Mouse (Mus musculus) right cerebral cortex, postnatal 4 days (tissue): ENCODE results near the gene Afm.

ENCODE experiments used
- DNase-seq: peaks from one replicate; pipeline ENCODE4 v3.0.0-alpha.2; 2022

Gene Afm

GRCm38 (mm10) chr5:90560743-90561142 is 42.0 kb downstream of the Afm start, which contains the start of gene 5830473C10Rik:
Gene 5830473C10Rik, plus strand, starts transcription at chr5:90561107.
- no peak for DNase-seq

DNA sequence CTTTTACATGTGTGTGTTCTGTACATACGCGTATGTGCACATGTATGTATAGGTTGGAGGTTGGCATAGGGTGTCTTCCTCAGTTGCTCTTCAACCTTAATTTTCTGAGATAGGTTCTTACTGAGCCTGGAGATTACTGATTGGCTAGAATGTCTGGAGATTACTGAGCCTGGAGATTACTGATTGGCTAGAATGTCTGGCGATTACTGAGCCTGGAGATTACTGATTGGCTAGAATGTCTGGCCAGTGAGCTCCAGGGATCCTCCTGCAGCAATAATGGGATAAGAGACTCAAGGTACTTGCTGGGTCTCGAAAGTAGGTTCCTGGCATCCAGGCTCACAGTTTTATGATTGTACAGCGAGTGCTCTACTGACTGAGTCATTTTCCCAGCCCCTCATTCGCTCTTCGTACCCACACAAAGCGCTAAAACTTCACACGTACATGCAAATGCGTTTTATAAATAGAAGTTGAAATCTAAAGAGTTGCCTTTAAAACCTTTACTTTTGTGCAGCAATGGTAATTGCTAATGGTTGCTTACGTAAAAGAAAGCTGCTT is 43.1 kb downstream of the Afm start:
- DNase-seq = no peak

DNA sequence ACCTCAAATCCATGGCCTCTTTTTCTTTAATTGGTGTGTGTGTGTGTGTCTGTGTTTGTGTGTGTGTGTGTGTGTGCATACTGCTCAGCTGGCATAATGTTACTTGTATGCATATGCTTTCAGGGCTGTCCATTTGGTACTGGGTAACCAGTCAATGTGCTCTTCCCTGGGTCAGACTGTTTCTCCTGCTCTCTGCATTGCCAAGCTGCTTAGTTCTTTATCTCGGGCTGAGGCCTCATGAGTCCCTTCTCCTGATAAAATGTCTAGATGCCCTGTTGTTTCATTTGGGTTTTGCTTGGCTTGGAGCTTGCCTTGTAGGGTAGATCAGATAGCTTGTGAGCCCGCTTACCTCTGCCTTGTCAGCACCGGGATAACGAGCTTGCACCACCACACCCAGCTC is 44.1 kb downstream of the Afm start:
- no peak for DNase-seq

- no peak for DNase-seq
These were observed 45.4 kb downstream of the Afm start for GRCm38 (mm10) chr5:90564161-90564560.

- DNase-seq = no peak
These were observed 46.5 kb downstream of the Afm start for GRCm38 (mm10) chr5:90565205-90565604.

DNA sequence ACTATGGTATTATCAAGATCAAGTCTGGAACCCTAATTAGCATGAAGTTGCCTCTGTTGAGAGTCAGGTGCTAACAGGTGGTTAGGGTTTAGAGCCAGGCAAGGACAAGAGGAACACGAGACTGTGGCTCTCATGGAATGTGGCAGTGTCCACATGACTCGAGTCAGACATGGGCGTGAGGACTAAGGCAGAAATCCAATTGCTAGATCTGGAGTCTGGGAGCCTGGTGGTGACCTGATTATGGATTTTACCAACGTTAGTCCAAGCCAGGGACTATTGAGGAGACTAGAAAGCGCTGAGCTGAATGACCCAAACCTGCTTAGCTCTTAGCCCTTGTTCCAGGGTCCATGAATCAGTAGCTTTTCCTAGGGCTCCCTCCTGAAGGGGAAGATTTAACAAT is 49.1 kb downstream of the Afm start:
- DNase-seq = no peak

DNA sequence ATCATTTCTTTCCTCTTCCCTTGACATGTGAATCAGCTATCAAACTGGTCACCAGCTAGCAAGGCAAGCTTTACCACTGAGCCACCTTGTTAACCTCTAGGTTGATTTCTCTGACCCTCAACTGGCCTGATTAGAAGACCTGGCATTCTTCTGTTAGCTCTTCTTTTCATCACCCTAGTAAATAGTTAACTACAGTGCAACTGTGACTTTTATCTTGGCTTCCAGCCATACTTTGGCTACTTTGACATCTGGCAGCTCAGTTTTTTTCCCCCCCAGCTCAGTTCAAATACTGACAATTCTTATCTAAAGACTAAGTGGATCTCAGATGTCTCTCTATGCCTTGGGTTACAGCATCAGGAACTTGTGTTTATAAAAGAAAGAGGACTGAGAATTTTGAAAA is 49.6 kb downstream of the Afm start:
- no peak for DNase-seq

DNA sequence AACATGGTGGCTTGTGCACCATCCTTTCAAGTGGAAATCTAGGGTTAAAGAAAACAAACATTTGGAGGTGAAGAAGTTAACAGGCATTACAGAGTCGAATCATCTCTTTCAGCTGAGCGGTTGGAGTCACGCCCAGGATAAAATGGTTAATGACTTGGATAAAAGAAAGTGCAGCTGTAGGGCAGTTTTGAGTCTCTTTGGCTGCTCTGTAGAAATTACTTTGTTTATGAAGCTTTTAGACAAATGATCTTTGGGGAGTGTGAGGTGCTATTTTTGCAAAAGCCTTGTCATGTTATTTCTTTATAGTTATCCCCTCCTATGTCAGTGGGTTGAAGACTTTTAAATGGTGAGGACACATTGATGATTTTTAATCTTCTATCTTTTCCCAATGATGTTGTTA is 52.5 kb downstream of the Afm start:
- no peak for DNase-seq

DNA sequence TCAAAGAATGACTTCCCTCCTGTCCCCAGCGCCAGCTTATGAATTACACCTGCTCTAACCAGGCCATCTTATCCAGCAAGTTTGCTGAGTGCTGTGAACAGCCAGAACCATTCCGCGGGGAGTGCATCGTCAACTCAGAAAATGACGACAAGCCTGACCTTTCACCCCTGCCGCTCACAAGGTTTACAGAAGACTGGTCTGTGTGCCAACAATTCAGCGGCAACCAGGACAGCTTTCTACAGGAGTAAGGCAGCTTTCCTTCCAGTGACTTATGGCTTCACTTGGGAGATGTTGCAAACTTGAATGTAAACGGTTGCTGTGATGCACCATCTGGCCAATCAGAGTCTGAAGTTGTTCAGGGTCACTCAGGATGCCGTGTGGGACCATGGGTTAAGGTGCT is 59.0 kb downstream of the Afm start:
- DNase-seq = no peak

DNA sequence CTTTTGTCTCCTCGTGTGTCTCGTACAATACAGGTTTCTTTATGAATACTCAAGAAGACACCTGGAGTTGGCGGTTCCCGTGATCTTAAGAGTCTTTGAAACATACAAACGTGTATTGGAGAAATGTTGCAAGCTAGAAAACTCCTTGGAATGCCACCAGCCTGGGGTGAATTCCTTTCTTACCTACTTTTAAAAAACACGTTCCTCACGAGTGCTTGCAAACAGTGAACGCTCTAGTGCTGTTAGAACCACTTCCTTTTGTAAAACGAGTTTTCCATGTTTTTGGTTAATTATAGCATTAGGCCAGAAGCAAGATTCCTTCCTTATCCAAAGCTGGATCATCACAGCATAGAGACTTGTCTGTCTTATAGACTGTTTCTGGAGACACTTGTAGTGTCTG is 60.8 kb downstream of the Afm start:
- DNase-seq = no peak

DNA sequence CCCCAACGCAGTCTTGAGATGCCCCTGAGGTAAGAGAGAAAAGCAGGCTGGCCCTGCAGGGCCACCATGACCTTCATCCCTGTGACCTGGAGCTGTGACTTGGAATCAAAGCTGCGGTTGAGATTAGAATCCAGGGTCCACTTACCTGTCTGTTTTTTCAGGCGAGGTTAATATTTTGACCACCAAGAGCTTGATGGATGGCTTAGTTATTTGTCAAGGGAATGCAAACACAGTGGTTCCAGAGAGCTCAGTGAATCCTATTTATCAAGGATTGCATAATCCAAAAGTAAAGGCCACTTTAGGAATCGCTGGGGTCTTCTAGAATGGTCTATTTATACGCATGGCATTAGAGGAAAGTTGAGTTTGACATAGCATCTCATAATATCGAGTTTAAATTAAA is 63.4 kb downstream of the Afm start:
- DNase-seq = no peak

DNA sequence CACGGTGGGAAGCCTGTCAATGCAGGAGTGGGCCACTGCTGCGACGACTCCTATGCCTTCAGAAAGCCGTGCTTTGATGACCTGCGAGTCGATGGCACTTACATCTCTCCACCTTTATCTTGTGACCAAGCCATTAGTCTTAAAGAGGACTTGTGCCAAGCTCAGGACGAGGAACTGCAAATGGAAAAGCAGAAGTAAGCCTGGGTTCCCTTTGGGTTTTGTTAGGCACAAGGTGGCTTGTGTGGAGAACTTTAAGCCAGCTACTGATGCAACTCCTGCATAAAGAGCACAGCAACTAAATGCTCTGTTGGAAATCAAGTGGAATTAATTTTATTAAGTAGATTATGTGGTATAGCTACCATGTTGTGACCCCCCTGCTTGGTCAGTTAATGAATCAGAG is 66.1 kb downstream of the Afm start:
- no peak for DNase-seq

- DNase-seq = no peak
These were observed 67.8 kb downstream of the Afm start for GRCm38 (mm10) chr5:90586511-90586910.

GRCm38 (mm10) chr5:90588104-90588503 is 69.4 kb downstream of the Afm start:
- DNase-seq = no peak

GRCm38 (mm10) chr5:90588708-90589595 is 70.2 kb downstream of the Afm start:
- DNase-seq = peak; percentile 70

GRCm38 (mm10) chr5:90590676-90591075 is 71.9 kb downstream of the Afm start:
- DNase-seq = no peak

DNA sequence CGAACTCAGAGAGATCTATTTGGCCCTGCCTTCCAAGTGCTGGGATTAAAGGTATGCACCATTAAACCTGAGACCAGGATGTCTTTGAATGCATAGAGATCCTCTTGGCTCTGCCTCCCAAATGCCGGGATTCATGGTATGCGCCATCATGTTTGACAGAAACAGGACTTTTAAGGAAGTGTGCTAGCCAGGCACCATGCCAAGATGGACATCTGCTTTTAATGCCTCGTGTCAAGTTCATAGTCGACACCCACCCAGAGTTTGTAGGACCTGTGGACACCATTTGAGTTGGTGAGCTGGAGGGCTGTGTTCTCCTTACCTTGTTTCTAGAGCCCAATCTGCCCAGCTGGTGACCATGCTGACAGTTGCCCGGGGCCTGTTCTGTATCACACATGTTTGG is 73.2 kb downstream of the Afm start:
- DNase-seq = no peak

- DNase-seq = no peak
These were observed 76.2 kb downstream of the Afm start for GRCm38 (mm10) chr5:90594945-90595344.

DNA sequence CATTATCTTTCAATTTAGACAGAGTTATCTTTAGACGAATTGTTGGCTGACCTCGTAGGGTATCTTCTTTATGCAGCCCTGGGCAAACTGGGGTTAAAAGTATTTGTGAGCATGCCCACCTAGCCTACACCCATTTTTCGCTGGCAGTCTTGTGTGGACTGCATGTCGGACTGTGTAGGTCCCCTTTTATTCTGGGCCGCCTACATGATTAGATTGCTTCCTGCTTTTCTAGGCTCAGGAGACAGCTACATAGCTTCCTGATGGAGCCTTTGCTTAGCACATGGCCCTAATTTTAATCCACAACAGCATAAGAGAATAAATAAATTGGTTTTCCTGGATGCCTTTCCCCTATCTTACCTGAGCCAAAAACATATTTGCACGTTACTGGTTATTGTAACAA is 77.4 kb downstream of the Afm start:
- no peak for DNase-seq

GRCm38 (mm10) chr5:90601469-90601868 is 82.7 kb downstream of the Afm start:
- DNase-seq = peak; percentile 57
